Mouse (Mus musculus): ENCODE results near the gene Uevld.
"Not testable (repeated sequence)": the region's sequence is repeated elsewhere in the genome, so short reads cannot be mapped to it uniquely, and the experiment has no call there.

Uevld gene

DNA sequence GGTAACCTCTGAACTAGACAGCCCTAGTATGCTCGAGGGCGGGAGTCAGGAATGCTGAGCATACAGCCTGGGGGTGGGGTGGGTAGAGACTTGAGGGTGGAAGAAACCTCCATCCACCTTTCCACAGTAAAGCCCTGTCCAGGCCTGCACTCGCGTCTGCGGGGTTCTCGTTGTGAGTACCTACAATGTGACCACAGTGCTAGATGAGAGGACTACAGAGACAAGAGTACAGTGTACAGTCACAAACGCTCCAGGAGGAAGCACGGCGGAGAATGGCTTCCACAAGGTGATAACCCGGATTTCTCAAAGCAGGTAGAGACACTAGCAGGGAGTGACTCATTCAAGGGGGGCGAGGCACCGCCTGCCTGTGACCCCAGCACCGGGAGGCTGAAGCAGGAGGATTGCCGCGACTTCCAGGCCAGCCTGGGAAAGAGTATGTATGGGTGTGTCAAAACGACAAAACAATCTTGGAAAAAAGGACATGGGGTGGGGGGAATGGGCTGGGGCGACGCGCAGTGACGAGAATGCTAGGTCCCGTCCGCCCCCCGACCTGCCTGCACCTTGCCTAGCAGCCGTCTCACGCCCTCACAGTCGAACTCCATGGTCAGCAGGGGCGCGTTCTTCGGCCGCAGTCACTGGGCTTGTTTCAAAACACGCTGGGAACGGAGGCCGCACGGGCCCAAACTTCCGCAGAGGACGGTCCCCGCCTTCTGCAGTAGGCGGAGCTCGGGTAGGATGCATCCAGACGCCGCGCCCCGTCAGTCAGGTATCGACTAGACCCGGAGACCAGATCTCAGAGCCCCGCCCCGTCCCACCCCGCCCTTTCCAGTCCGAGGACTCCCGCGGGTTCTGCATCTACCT, at the start of gene Uevld:
Gene Uevld (minus strand): TSS at position 697 of the 861 bp plus-strand sequence.
- peak; percentile 88 for DNase-seq (ENCODE audit: low read depth, low spot score)

DNA sequence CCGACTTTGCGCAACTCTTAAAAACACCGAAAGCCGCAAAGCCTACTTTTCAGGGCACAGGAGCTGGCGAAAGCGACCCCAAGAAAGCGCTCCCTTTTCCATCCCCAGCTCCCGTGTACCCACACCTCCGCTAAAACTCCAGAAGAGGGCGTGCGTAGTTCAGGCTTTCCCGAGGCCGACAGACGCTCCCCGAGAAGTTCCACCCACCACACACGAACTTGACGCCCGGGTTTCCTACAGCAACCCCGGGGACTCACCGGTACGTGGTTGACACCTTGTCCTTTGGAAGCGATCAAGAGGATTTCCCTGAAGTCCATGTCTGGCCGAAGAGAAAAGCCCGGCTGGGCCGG, 49.5 kb upstream of the Uevld start:
- peak; percentile 76 for DNase-seq (ENCODE audit: low read depth, low spot score)

DNA sequence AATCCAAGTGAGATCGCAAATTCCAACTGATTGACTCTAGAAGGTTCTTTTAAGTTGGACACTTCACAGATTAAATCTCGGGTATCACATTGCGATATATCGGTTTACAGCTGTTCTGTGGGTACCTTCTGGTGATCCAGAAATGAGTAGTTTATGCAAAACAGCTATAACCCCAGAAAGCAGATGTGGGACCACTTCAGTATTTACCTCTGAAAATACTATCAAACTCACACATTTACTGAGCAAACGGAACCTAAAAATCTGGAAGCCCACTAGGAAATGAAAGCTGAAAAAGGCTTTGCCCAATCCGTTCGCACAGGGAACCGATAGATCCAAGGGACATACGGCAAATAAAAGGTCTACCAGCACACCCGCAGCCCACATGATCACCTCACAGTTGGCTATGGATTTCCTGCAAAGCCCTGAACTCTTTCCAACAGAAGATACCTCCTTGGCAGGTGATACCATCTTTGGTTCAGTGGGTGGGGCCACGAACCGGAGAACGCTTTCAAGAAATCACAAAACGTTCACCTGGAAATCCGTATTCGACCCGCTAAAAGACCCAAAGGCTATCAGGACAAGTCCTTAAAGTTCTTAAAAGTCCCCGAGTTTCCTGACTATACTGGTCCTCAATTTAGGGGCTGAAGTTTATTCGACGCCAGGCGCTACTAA, 48.9 kb upstream of the Uevld start:
- no peak for DNase-seq (ENCODE audit: low read depth, low spot score)

DNA sequence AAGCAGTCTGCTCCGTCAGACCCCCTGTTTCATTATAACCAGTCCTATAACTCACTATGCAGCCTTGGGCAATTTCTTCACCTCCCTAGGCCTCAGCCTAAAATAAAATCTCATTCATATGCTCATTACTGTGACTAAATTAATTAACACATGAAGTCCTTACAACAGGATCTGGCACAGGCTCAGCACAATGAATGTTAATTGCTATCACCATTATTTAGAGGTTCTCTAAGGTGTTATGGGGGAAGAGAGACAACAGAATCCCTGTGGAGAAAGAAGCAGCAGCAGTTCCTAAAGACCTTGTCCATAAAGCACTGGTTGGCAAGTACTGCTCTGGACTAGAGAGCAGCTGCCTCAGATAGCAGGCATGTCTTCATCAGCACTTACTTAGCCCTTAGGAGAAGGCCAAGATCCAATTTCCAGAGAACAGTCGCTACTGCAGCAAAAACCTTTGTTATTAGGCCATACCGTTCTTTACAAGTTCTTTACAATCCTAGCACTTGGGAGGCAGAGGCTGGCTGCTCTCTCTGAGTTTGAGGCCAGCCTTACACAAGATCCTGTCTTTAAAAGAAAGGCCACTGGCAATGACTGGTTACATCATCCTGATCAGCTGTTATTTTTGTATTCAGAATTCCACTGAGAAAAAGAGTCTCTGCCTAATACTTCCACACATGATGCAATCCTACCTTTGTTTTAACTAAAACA, 45.2 kb upstream of the Uevld start:
- no peak for DNase-seq (ENCODE audit: low read depth, low spot score)

DNA sequence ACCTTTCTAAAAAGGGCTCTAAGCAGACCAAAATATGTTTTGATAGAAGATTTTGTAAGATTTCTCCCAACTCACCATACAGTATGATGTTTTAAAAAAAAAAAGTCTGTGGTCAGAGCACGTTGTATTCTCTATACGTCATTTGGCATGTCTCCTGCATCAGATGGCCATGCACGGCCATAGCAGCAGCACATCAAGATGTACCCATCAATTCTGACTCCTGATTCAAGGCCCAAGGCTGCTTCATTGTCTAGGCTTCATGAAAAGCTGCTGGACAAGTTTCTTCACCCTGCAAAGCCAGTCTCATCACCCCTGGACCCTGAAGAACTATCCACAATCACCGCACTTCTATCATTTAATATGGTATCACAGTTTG, 43.6 kb upstream of the Uevld start:
- DNase-seq (ENCODE audit: low read depth, low spot score) = no peak

DNA sequence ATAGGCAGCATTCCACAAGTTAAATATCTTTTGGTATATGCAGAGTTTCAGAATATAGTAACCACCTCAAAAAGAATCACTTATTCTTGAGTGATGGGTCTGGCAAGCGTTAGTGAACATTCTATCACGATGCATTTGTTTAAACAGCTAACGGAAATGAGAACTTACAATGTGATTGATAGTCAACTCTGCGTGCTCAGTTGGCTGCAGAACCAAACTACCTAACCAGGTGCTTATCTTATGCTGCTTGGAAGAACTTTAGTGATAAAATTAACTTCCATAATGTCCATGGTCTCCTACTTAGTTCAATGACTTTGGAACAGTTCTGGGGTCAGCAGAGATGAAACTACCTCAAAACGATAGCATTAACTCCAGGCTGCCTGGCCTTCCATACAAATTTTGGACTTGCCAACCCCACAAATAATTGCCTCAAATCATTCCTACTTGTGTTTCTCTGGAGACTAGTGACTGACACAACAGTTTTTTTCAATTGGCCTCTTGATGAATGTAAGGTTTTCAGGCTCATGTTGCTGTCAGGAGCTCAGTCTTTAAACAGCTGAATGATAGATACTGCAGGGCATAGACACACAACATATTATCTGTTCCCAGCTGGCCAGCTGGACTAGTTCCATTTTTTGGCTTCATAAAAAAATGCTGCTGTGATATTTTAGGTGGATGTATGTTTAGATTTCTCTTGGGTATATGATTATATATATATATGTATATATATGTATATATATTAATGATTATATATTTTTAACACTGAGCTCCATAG, 43.0 kb upstream of the Uevld start:
- peak; percentile 18 for DNase-seq (ENCODE audit: low read depth, low spot score)

DNA sequence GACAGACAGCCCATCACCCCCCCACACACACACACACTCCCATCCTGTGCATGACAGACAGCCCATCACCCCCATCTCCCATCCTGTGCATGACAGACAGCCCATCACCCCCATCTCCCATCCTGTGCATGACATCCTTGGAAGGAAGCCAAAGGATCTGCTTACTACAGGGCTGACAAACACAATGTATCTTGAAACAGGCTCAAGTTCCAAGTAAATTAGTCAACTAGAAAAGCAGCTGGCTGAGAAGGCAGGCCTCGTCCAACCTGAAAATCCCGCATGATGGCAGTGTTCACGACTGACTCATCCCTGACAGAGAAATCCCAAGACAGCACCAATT, 42.3 kb upstream of the Uevld start:
- peak; percentile 83 for DNase-seq (ENCODE audit: low read depth, low spot score)

DNA sequence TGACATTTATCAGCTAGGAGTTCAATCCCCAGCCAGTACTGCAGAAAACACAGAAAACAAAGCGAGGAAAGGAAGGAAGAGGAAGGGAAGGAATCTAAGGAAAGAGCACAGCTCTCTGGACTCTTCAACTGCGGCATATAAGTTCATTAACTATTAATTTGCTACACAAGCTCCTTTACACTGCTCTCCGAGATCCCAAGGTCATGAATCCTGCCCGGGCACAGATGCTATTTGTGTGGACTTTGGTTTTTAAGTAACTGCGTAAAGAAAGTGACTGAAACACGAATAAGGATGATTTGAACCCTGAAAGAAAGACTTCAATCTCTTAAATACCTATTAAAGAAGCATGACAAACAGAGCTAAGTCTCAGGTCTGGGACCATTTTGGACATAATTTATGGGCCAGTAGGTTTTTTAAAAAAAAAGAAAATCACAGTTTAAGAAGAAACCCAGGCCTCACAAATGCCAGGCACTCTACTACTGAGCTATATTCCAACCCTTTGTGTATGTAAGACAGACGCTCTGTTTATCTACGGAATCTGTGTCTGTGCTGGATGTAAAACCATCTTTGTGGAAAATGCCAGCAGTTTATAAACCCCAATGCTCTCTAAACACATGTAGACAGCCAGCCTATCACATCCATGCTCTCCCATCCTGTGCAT, 41.8 kb upstream of the Uevld start:
- DNase-seq (ENCODE audit: low read depth, low spot score) = no peak

DNA sequence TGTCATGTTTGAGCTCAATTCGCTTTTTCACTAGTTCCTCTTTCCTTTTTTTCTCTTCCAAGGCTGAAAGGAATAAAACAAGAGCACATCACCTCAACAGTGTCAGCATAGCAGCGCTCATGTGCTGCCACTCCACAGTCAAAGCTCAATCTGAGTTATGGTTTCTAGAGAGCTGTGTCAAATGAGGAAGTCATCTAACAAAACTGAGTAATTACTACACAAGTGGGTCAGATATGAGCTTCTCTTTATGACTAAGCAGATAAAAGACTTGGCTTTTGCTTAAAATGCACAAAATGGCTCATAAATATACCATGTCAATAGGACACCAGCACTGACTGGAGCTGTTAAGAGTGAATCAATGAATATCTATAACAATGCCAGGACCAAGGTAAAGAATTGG, 40.6 kb upstream of the Uevld start:
- no peak for DNase-seq (ENCODE audit: low read depth, low spot score)

DNA sequence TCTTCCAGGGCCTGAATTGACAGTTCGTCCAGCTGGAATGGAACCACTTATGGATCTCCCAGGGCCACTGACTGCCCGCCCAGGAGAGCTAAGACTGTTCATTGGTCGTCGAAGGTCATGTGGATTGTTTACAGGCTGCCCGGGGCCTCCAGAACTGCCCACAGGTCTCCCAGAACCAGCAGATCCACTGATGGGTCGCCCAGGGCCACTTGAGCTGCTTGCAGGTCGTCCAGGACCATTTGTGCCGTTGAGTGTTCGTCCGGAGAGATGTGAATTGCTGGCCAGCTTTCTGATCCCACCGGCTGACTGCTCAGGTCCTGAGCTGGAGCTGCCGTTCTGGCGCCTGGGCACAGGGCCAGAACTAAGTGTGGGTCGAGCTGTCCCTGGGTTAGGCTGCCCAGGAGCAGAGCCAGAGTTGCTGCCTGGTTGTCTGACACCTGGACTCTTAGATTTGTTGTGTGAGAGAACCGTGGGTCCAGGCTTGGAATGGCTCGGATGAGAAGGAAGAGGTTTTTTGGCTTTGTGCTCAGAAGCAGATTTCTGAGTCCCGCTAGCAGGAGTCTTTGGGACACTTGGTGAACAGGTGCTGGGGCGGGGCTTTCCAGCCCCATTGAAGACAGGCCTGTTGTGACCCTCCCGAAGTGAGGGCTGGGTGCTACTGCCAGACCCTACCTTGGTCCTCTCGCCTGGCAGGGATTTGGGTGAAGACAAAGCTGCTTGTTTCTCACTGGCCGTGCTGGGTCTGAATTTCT, 39.5 kb upstream of the Uevld start:
- no peak for DNase-seq (ENCODE audit: low read depth, low spot score)

DNA sequence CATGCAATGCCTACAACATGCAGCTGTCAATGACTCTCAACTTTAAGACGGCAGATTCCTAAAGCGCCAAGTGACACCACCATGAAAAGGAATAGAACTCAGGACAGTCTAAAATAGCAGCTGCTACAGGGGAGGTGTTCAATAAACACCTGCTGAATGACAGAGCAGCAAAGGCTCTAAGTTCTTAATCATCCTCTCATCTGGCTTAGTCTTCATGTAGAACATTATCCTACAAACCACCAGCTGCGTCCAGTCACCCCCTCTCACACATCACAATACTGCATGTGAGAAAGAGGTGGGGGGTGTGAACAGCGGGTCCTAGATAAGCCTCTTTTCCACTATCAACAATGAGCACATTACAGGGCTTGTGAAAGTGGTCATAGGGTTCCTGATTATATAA, 38.7 kb upstream of the Uevld start:
- no peak for DNase-seq (ENCODE audit: low read depth, low spot score)

DNA sequence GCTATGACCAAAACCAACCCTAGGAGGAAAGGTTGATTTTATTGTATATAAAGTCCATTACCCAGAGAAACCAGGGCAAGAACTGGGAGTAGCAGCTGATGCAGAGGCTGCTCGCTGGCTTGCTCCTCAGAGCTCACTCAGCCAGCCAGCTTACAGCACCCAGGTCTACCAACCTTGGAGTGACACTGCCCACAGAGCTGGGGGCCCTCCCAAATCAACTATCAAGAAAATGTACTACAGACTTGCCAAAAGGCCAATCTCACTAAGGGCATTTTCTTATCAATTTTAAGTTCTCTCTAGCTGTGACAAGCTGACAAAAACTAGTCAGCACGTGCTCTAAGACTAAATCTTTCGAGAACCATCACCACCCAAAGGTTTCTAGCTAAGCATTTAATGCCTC, 37.2 kb upstream of the Uevld start:
- no peak for DNase-seq (ENCODE audit: low read depth, low spot score)

DNA sequence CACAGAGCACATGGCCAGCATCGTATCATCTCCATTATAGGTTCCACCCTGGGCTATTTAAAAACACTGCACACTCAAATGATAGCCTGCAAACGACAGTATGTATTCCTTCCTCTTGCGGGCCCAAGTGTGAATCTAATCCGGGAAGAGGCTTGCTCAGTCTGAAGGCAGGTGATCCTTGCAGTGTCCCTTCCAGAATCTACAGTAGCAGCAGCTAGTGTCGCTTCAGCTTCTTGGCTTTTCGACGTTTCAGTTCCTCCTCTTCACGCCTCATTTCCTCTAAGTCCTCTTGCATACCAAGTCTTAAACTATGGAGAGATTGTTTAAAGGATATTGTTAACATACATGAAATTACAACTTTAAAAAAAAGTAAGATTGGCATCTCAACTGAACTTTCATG, 34.8 kb upstream of the Uevld start:
- no peak for DNase-seq (ENCODE audit: low read depth, low spot score)

DNA sequence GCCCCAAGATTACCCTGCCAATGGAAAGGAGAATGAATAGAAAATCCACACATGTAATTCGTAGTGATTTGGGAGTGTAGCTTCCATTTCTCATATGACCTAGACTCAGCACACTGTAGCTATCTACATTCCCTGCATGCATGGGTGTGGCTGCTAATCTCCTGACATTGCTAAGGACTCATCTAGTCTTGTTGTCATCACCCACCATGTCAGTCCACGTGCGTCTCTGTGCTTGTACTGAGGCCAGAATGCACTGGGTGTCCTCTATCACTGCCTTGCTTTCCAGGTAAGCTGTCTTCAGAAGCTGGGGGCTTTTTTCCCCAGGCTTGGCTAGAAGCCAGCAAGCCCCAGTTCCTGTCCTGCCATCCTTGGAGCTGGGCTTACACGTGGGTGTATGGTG, 31.1 kb upstream of the Uevld start:
- not testable (repeated sequence) for DNase-seq (ENCODE audit: low read depth, low spot score)

DNA sequence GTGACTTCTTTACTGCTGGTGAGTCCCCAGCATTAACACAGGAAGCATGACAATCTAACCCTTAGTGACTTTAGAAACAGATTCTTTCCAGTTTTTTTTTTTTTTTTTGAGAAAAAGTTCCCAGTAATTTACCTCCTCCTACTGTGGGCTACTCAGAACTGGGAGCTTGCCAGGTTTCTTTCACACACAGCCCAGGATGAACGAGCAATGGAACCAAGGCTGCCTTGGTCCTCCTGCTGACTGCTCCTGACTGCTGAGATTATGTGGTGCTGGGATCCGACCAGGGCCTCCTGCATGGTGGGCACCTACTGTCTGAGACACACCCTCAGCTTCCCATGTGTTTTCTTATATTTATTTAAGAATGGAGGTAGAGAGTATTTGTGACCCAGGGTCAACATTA, 28.7 kb upstream of the Uevld start:
- peak; percentile 31 for DNase-seq (ENCODE audit: low read depth, low spot score)

DNA sequence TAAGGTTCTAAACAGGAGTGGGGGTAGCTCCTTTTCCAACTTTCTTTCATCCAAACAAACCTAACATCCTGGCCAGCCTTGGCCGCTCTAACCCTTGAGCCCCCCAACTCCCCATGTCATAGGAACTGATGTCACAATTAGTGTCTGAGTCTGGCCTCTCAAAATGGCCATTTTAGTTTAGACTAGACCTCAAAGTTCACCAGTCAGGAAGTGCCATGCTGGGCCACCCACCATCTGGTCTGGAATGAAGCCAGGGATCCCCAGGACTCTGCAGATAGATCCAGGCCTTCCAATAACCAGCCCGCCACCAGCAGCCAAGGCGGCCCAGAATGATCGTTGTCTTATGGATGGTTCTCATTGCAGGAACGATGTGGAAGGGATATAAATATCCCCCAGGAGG, 28.3 kb upstream of the Uevld start:
- DNase-seq (ENCODE audit: low read depth, low spot score) = peak; percentile 32

DNA sequence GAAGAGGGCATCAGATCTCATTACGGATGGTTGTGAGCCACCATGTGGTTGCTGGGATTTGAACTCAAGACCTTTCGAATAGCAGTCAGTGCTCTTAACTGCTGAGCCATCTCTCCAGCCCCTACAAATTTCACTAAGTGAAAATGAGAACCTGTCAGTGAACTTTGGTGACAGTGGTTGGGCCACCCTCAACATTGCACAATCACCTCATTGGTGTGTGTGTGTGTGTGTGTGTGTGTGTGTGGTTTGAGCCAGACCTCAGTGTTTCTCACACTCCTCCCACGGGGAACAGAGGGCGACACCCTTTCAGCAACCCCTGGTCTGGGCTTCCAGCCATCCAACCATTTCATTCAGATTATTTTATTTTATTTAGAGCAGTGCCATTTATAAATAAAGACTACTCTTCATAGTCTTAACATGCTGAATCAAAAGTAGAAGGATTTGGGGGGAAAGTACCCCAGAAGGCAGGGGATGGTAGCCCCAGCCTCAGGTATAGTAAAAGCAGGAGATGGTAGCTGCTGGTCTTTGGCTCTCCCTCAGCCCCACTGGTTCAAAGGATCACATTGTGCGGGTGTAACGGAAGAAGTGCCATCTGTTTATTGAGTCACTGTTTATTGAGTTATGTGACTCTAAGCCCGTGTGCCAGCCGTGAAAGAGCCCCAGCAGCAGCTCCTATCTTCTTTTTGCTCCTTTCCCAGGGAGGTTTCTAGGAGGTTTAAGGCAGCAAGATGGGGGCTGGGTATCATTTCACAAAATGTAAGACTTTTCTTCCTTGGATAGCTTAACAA, 27.6 kb upstream of the Uevld start:
- peak; percentile 53 for DNase-seq (ENCODE audit: low read depth, low spot score)

DNA sequence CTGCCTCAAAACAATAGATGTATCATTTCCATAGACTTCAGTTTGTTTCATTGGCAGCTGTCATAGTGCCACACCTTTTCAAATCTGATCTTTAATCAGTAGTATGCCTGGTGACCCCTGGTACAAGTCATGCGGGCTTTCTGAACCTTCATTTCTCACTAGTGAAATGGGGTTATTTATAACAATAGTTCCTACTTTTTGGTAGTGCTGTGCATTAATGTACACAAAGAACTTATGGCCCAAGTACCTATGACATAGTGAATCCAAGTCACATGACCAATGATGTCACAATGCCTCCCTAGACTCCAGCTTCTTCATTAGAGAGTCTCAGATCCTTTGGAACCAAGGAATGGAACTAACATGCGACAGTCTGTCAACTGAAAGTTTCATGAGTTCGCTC, 25.0 kb upstream of the Uevld start, which contains the start of gene Gm9999:
Gene Gm9999 (plus strand): TSS at position 301 of the 400 bp plus-strand sequence.
- no peak for DNase-seq (ENCODE audit: low read depth, low spot score)

DNA sequence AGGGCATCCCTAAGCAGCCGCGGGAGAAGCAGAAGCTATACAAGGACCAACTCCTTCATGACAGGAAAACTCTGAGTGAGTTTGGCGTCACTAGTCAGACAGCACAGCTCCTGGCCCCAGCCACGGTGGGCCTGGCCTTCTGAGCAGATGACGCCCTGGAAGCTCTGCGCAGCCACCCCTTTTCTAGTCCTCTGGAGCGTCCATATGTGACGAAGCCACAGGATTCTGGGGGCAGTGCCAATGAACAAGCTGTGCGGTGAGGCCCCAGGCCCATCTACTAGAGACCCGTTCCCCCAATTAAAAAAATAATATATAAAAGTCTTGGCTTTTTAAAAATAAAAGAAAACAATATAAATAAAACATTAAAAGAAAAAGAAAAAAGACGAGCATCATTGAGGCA, 17.1 kb upstream of the Uevld start:
- DNase-seq (ENCODE audit: low read depth, low spot score) = no peak

DNA sequence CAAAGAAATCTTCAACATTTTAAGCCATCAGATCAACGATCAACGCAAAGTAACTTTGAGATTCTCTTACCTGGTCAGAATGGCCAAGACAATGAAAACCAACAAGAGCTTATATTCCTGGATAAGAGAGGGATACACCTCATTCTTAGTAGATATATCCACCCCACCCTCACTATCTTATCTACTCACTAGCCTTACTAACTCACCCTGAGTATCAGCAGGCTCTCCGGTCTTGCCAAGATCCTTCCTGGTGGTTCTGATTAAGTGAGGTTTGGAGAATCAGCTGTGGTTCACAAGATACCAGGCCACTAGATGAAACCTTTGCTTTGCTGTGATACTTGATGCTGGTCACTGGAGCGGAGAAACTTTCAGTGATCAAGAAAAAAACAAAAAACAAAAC, 16.3 kb upstream of the Uevld start:
- DNase-seq (ENCODE audit: low read depth, low spot score) = no peak

Measured in 3T3-L1 (cell line).